Mouse (Mus musculus) bone marrow macrophage, adult 2 months (primary cell): ENCODE measurements around the gene Golga5.

Experiments used
- CTCF ChIP-seq: IDR thresholded peaks from 2 replicates; pipeline ENCODE4 v1.5.1; 2012; ENCODE audit warnings: low read depth, mild to moderate bottlenecking, low read length, moderate library complexity
- POLR2A ChIP-seq: IDR thresholded peaks from 2 replicates; pipeline ENCODE4 v1.6.1; 2012; ENCODE audit warnings: mild to moderate bottlenecking, low read depth, low read length, borderline replicate concordance

DNA sequence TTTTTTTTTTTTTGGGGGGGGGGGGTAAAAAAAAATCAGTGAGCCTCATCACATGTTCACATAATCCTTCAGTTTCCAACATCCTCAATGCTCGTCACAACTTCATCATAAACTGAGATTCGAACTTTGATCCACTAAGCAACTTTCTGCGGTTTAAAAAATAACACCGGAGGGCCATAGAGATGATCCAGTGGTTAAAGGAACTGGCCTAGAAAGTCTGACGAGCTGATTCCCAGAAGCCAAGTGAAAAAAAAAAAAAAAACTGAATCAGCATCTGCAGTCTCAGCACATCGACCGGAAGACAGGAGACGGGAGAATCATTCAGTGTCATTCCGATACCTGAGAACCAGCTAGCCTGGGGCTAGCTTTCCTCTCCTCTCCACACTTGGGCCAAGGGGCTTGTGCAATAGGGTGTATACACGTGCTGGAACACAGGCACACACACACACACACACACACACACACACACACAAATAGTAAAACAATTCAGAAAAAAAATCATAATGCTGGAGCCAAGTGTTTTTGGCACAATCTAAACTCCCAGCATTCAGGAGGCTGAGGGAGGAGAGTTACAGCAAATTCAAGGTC is 31.9 kb upstream of the Golga5 start:
- TF ChIP-seq CTCF (no peak), POLR2A (no peak)
